Mouse (Mus musculus) cerebellum, adult 2 months (tissue): Measurements from ENCODE around the gene Chd2. TPM values are rescaled to one million over a fixed set of nuclear protein-coding genes. Genes with fewer than 3 reads are reported as not detected.
"Not testable (repeated sequence)": the region's sequence is repeated elsewhere in the genome, so short reads cannot be mapped to it uniquely, and the experiment has no call there.

Experiments
- DNase-seq, 2 experiments: peaks; one replicate each; pipeline ENCODE4 v3.0.0; 2021
- H3K27ac ChIP-seq: fragments of 200-500 bp; 2 replicates; pipeline ENCODE4 v1.5.1; 2012; ENCODE audit warnings: low read length, control low read depth, inconsistent platforms; ENCODE audit not compliant: insufficient read depth
- H3K27me3 ChIP-seq: fragments of 200-500 bp; 2 replicates; pipeline ENCODE4 v1.6.1; 2012; ENCODE audit warnings: inconsistent platforms, mild to moderate bottlenecking, low read length, moderate library complexity; ENCODE audit not compliant: control insufficient read depth, insufficient read depth
- H3K4me1 ChIP-seq: fragments of 200-500 bp; 2 replicates; pipeline ENCODE4 v1.6.1; 2011; ENCODE audit warnings: low read length; ENCODE audit not compliant: control insufficient read depth, insufficient read depth
- H3K4me3 ChIP-seq: fragments of 200-500 bp; replicated peaks from 2 replicates; pipeline ENCODE3; 2011; ENCODE audit warnings: mild to moderate bottlenecking, low read depth, low read length, control low read depth; ENCODE audit not compliant: insufficient read depth
- CTCF ChIP-seq: fragments of 200-500 bp; IDR thresholded peaks from 2 replicates; pipeline ENCODE4 v1.5.1; 2011; ENCODE audit warnings: low read depth, mild to moderate bottlenecking, control low read depth, low read length, moderate library complexity, borderline replicate concordance; ENCODE audit not compliant: insufficient read depth
- POLR2A ChIP-seq: fragments of 200-500 bp; IDR thresholded peaks from 2 replicates; pipeline ENCODE4 v1.6.1; 2011; ENCODE audit warnings: low read length, control low read depth, borderline replicate concordance; ENCODE audit not compliant: insufficient read depth
- WGBS: fragments of 180-500 bp; shearing (Covaris S2); methylation state at CpG from one replicate; pipeline ENCODE4 v1.1.7; 2018; 5-methylcytosine and 5-hydroxymethylcytosine counted together
- polyA plus RNA-seq: library from polyadenylated mRNA; depleted of rRNA; stranded (reverse); fragments of >200 nt; gene quantifications from 2 replicates; pipeline ENCODE4 v1.2.3, GENCODE M21; 2012

The Chd2 gene
- polyA plus RNA-seq, 1 experiment, result 49.2 TPM

DNA sequence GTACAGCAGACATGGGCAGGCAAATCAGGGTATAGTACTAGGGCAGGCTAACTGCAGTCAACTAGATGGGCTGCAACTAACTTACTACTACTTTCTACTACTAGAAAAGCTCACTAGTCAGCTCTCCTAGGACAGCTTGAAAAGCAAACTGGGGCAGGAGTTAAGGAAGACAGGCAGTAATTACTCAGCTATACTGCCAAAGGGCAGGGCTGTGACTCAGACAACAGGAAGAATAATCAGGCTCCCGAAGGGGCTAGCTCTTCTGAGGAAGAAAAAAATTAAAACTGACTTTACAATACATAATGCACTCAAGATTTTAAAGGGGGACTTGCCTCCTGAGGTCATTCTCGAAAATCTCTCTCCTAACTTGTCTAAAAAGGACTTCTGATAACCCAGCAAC lies 8.2 kb downstream of the Chd2 start:
- H3K4me3 ChIP-seq, result no peak overlapping the region
- WGBS, result 41% methylated on average over 2 of the region's 2 CpGs
- no peaks in the 10 kb centered on the region for H3K27me3 ChIP-seq
- peaks cover 25% of the 10 kb centered on the region; the same call in 1 of the 2 replicates for H3K4me1 ChIP-seq
- H3K27ac ChIP-seq, result peak overlapping the region; percentile 47; the same call in 1 of the 2 replicates
- TF ChIP-seq POLR2A (no peak), CTCF (no peak)
- no peak for DNase-seq

- Histone ChIP-seq H3K27ac (peak overlapping the region; percentile 47; the same call in 1 of the 2 replicates), H3K27me3 (no peaks in the 10 kb centered on the region), H3K4me1 (peaks cover 25% of the 10 kb centered on the region; the same call in 1 of the 2 replicates), H3K4me3 (no peak overlapping the region)
- 49% methylated on average over 3 of the region's 3 CpGs for WGBS
- no peak for DNase-seq
- TF ChIP-seq CTCF (no peak), POLR2A (no peak)
Observed at GRCm38 (mm10) chr7:73532916-73533315, 8.7 kb downstream of the Chd2 start.

DNA sequence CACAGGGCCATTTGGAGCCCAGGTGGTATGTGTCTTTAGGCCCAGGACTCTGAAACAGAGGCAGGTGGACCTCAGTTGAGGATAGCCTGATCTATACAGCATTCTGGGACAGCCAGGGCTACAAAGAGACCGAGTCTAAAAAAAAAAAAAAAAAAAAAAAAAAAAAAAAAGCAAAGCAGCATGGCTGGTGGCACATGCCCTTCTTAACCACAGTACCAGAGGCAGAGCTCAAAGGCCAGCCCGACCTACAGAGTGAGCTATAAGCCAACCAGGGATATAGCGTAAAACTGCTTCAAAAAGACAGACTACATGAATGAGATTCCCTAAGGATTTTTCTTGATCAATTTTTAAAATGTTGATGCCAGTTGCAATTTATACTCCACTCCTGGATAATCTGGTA lies 9.5 kb downstream of the Chd2 start:
- H3K27ac ChIP-seq, result peak overlapping the region; percentile 7; the same call in 1 of the 2 replicates
- WGBS, result 42% methylated on average over 3 of the region's 3 CpGs

GRCm38 (mm10) chr7:73531506-73532093 lies 10.0 kb downstream of the Chd2 start:
- WGBS, result 30% methylated on average over 7 of the region's 7 CpGs

More for the DNA sequence above, 9.5 kb downstream of the Chd2 start:
- peaks cover 25% of the 10 kb centered on the region; the same call in 1 of the 2 replicates for H3K4me1 ChIP-seq
- no peak for DNase-seq
- no peak overlapping the region for H3K4me3 ChIP-seq
- TF ChIP-seq POLR2A, result no peak
- no peaks in the 10 kb centered on the region for H3K27me3 ChIP-seq

GRCm38 (mm10) chr7:73530846-73531245 lies 10.8 kb downstream of the Chd2 start:
- DNase-seq, result no peak
- H3K27ac ChIP-seq, result peak overlapping the region; percentile 76

More at GRCm38 (mm10) chr7:73531506-73532093, 10.0 kb downstream of the Chd2 start:
- peaks cover 25% of the 10 kb centered on the region; the same call in 1 of the 2 replicates for H3K4me1 ChIP-seq
- peak overlapping the region; percentile 7; the same call in 1 of the 2 replicates for H3K27ac ChIP-seq
- DNase-seq, result no peak
- no peaks in the 10 kb centered on the region for H3K27me3 ChIP-seq
- H3K4me3 ChIP-seq, result no peak overlapping the region
- TF ChIP-seq POLR2A, result no peak
- TF ChIP-seq CTCF, result no peak

GRCm38 (mm10) chr7:73530164-73530563 lies 11.5 kb downstream of the Chd2 start:
- TF ChIP-seq CTCF (no peak), POLR2A (no peak)
- WGBS, result 40% methylated on average over 5 of the region's 5 CpGs
- Histone ChIP-seq H3K4me1 (peaks cover 21% of the 10 kb centered on the region; the same call in 1 of the 2 replicates), H3K4me3 (no peak overlapping the region), H3K27ac (no peak overlapping the region; the same call in 1 of the 2 replicates), H3K27me3 (no peaks in the 10 kb centered on the region)
- no peak for DNase-seq

More at GRCm38 (mm10) chr7:73530846-73531245, 10.8 kb downstream of the Chd2 start:
- H3K27me3 ChIP-seq, result no peaks in the 10 kb centered on the region
- 69% methylated on average over 5 of the region's 5 CpGs for WGBS
- peaks cover 25% of the 10 kb centered on the region; the same call in 1 of the 2 replicates for H3K4me1 ChIP-seq
- no peak overlapping the region for H3K4me3 ChIP-seq
- TF ChIP-seq POLR2A (no peak), CTCF (no peak)

GRCm38 (mm10) chr7:73529261-73529660 lies 12.4 kb downstream of the Chd2 start:
- no peak overlapping the region for H3K4me3 ChIP-seq
- H3K27ac ChIP-seq, result no peak overlapping the region
- whole genome bisulfite sequencing, result 65% methylated on average over 6 of the region's 6 CpGs
- no peak for DNase-seq
- TF ChIP-seq POLR2A, result no peak
- no peak for TF ChIP-seq CTCF
- H3K4me1 ChIP-seq, result peaks cover 22% of the 10 kb centered on the region; the same call in 1 of the 2 replicates
- no peaks in the 10 kb centered on the region for H3K27me3 ChIP-seq

DNA sequence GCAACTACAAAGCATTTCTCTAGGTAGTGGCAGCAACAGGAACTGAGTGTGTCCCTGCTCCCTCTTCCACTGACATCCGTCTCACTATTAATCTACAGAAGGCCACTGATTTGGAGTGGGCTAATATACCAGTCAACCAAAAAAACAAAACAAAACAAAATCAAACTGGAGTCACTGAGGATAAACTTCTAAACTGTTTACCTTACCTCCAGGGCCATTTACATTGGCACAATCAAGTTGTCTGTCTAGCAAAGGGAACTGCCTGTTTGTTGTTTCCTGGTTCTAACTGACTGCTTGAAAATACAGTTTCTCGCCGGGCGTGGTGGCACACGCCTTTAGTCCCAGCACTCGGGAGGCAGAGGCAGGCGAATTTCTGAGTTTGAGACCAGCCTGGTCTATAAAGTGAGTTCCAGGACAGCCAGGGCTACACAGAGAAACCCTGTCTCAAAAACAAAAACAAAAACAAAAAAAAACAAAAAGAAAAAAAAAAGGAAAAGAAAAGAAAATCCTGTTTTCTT lies 13.2 kb downstream of the Chd2 start:
- 85% methylated on average over 7 of the region's 7 CpGs for WGBS
- not testable (repeated sequence) for H3K27me3 ChIP-seq, H3K27ac ChIP-seq, H3K4me3 ChIP-seq, DNase-seq
- H3K4me1 ChIP-seq, result peaks cover 19% of the 10 kb centered on the region; the same call in 1 of the 2 replicates
